Mouse (Mus musculus) T-cell, adult 2 months (primary cell): Measurements from ENCODE around the gene Mei1.

Experiments used
- DNase-seq: peaks from one replicate; pipeline ENCODE4 v3.0.0; 2022; ENCODE audit warnings: low spot score

The Mei1 gene

GRCm38 (mm10) chr15:82151176-82151575 lies 81.4 kb downstream of the Mei1 start:
- DNase-seq, result no peak

GRCm38 (mm10) chr15:82152022-82152421 lies 82.2 kb downstream of the Mei1 start:
- DNase-seq, result no peak

- no peak for DNase-seq
Measured at GRCm38 (mm10) chr15:82152435-82152834, 82.6 kb downstream of the Mei1 start.

GRCm38 (mm10) chr15:82156298-82156697 lies 86.5 kb downstream of the Mei1 start:
- DNase-seq, result peak; percentile 39

- DNase-seq, result no peak
Measured at GRCm38 (mm10) chr15:82156902-82157301, 87.1 kb downstream of the Mei1 start.

- no peak for DNase-seq
Measured at GRCm38 (mm10) chr15:82158243-82159035, 88.6 kb downstream of the Mei1 start.

GRCm38 (mm10) chr15:82159471-82159870 lies 89.7 kb downstream of the Mei1 start:
- no peak for DNase-seq

- no peak for DNase-seq
Measured at GRCm38 (mm10) chr15:82160731-82161640, 91.2 kb downstream of the Mei1 start.

GRCm38 (mm10) chr15:82161965-82162600 lies 92.3 kb downstream of the Mei1 start:
- peak; percentile 44 for DNase-seq

- DNase-seq, result no peak
Measured at GRCm38 (mm10) chr15:82163356-82164060, 93.7 kb downstream of the Mei1 start.

- DNase-seq, result no peak
Measured at GRCm38 (mm10) chr15:82164061-82164399, 94.2 kb downstream of the Mei1 start.

- no peak for DNase-seq
Measured at GRCm38 (mm10) chr15:82164496-82164895, 94.7 kb downstream of the Mei1 start.

- peak; percentile 84 for DNase-seq
Measured at GRCm38 (mm10) chr15:82165332-82166239, 95.8 kb downstream of the Mei1 start.

GRCm38 (mm10) chr15:82166240-82167100 lies 96.7 kb downstream of the Mei1 start:
- peak; percentile 79 for DNase-seq

GRCm38 (mm10) chr15:82167201-82168168 lies 97.7 kb downstream of the Mei1 start:
- DNase-seq, result no peak

GRCm38 (mm10) chr15:82169671-82170070 lies 99.9 kb downstream of the Mei1 start:
- no peak for DNase-seq

GRCm38 (mm10) chr15:82170437-82171377 lies 100.9 kb downstream of the Mei1 start:
- no peak for DNase-seq

- no peak for DNase-seq
Measured at GRCm38 (mm10) chr15:82172648-82173047, 102.9 kb downstream of the Mei1 start.
